In the genomic region with DNA sequence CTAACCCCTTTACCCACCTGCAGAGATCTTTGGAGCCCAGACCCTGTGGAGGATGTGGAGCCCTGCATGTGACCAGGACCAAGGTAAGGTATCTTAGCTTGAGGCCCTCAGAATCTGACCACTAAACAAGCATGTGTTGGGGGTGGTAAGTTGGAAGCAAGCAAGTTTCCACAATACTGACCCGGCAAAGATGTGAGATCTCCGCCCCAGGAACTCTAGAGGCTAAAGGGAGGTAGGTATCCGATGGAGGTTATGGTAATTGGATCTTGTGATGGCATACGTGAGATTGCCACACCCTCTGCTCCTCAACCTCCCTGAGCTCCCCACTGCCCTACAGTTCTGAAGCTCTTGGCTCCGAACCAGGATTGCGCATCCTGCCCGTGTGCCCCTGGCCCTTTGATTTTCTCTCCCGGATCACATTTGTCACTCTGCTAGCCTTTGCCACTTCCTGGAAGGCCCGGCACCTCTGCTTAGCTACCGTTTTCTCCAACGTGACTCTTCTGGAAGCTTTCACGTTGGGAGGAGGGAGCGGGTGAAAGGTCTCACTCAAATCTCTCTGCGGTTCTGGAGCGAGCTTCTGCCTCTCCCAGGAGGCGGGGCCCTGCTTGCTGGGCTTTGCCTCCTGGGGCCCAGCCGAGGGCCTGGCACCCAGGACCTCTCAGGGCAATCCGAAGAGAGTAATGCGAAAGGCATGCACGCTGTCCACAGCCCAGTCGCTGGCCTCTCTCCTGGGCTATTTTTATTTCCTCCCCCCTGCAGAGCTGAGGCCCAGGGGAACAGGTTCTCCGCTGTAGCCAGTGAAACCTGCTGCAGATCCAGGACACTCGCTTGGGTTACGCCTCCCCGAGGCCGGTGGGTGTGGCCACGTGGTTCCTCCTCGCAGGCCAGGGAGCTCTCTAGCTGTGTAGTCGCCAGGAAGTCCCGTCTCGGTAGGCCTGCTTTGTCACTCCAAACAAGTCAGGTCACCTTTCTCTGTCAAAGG, we compare ENCODE assay signal across 8 mouse cellular contexts. TPM values are rescaled to one million over a fixed set of nuclear protein-coding genes. Genes with fewer than 3 reads are reported as not detected.
DNase-seq lines count a peak whose midpoint lies in the region; ATAC-seq and TF ChIP-seq lines count a peak whose summit lies in the region.

No protein-coding gene starts in this region.

- 7% methylated on average over 31 of the region's 31 CpGs for WGBS in forebrain, embryonic 14.5 days
- WGBS in limb, embryonic 12.5 days, result 6% methylated on average over 31 of the region's 31 CpGs
- 7% methylated on average over 31 of the region's 31 CpGs for WGBS in midbrain, embryonic 12.5 days
- WGBS in spleen, adult 2 months, result 13% methylated on average over 31 of the region's 31 CpGs

- peak; percentile 38; the same call in 1 of the 2 replicates for TF ChIP-seq POLR2A in spleen, adult 2 months (IDR thresholded peaks at IDR 0.05; ENCODE audit: low read depth, low read length)

- no peaks in the 10 kb centered on the region for H3K27me3 ChIP-seq in forebrain, embryonic 14.5 days (replicated peaks; ENCODE audit: control insufficient read depth, insufficient read depth, low read length)
- H3K27me3 ChIP-seq in limb, embryonic 12.5 days, result 0 out of 2 replicates have a peak, but pooled peaks cover 13% of the 10 kb centered on the region
- peaks cover 9% of the 10 kb centered on the region for H3K27me3 ChIP-seq in midbrain, embryonic 12.5 days
- H3K27me3 ChIP-seq in spleen, adult 2 months (ENCODE audit: control insufficient read depth, insufficient read depth, low read length), result no peaks in the 10 kb centered on the region

- ATAC-seq in cerebellum, adult (ENCODE audit: insufficient number of reproducible peaks, low FRiP score, low TSS enrichment), result peak; percentile 54; the same call in 1 of the 2 replicates
- ATAC-seq in forebrain, embryonic 14.5 days, result no peak
- peak; percentile 75; the same call in 1 of the 2 replicates for ATAC-seq in limb, embryonic 12.5 days (ENCODE audit: insufficient number of reproducible peaks, insufficient read depth, low FRiP score, low TSS enrichment, low read depth)
- peak; percentile 63; the same call in 1 of the 2 replicates for ATAC-seq in midbrain, embryonic 12.5 days (ENCODE audit: low FRiP score, low read depth)

- peaks cover 7% of the 10 kb centered on the region for H3K4me1 ChIP-seq in forebrain, embryonic 14.5 days (ENCODE audit: control insufficient read depth, insufficient read depth, low read length)
- peaks cover 15% of the 10 kb centered on the region for H3K4me1 ChIP-seq in limb, embryonic 12.5 days (replicated peaks)
- peaks cover 17% of the 10 kb centered on the region for H3K4me1 ChIP-seq in midbrain, embryonic 12.5 days
- peaks cover 5% of the 10 kb centered on the region; the same call in 1 of the 2 replicates for H3K4me1 ChIP-seq in spleen, adult 2 months (ENCODE audit: control insufficient read depth, insufficient read depth, insufficient read length)

- no peak for TF ChIP-seq CTCF in spleen, adult 2 months (IDR thresholded peaks at IDR 0.05; ENCODE audit: extremely low read depth, insufficient read depth, insufficient read length, insufficient replicate concordance)

- no peak overlapping the region for H3K27ac ChIP-seq in forebrain, embryonic 14.5 days (ENCODE audit: low read depth, low read length)
- H3K27ac ChIP-seq in limb, embryonic 12.5 days, result no peak overlapping the region; the same call in 1 of the 2 replicates
- no peak overlapping the region for H3K27ac ChIP-seq in midbrain, embryonic 12.5 days (replicated peaks)
- H3K27ac ChIP-seq in spleen, adult 2 months (ENCODE audit: insufficient read depth, low read length), result peak overlapping the region; percentile 53

- no peak for DNase-seq in cerebellum, adult 9-10 months
- peak; percentile 65 for DNase-seq in c-Kit-positive CD71-negative TER-119-negative erythroid progenitor cells, embryonic 14.5 days (ENCODE audit: low read depth)
- peak; percentile 38 for DNase-seq in forebrain, embryonic 14.5 days (ENCODE audit: low spot score)
- DNase-seq in heart, postnatal 4 days, result peak; percentile 92
- DNase-seq in spleen, adult 2 months (ENCODE audit: low read depth in 1 of 2, low spot score in 2 of 2), result peak; percentile 59 to 89

- H3K4me3 ChIP-seq in forebrain, embryonic 14.5 days (ENCODE audit: low read depth, low read length), result 0 out of 2 replicates have a peak overlapping the region, but pooled peaks have one; percentile 15
- H3K4me3 ChIP-seq in limb, embryonic 12.5 days (replicated peaks), result peak overlapping the region; percentile 38
- peak overlapping the region; percentile 20 for H3K4me3 ChIP-seq in midbrain, embryonic 12.5 days
- H3K4me3 ChIP-seq in spleen, adult 2 months (ENCODE audit: extremely low read depth, insufficient read depth, insufficient read length), result peak overlapping the region; percentile 61

- peak overlapping the region; percentile 53 for H3K4me2 ChIP-seq in forebrain, embryonic 14.5 days (ENCODE audit: low read length)
- peak overlapping the region; percentile 75 for H3K4me2 ChIP-seq in limb, embryonic 12.5 days
- H3K4me2 ChIP-seq in midbrain, embryonic 12.5 days (replicated peaks), result peak overlapping the region; percentile 49

- H3K9ac ChIP-seq in forebrain, embryonic 14.5 days (ENCODE audit: low read length), result peak overlapping the region; percentile 49
- H3K9ac ChIP-seq in limb, embryonic 12.5 days (replicated peaks), result peak overlapping the region; percentile 47
- peak overlapping the region; percentile 46 for H3K9ac ChIP-seq in midbrain, embryonic 12.5 days (replicated peaks)

- no peaks in the 10 kb centered on the region for H3K9me3 ChIP-seq in forebrain, embryonic 14.5 days (replicated peaks; ENCODE audit: control insufficient read depth, low read length)
- H3K9me3 ChIP-seq in limb, embryonic 12.5 days, result no peaks in the 10 kb centered on the region
- H3K9me3 ChIP-seq in midbrain, embryonic 12.5 days, result no peaks in the 10 kb centered on the region

- H3K36me3 ChIP-seq in forebrain, embryonic 14.5 days (ENCODE audit: control insufficient read depth, insufficient read depth, low read length), result no peaks in the 10 kb centered on the region
- H3K36me3 ChIP-seq in limb, embryonic 12.5 days, result no peaks in the 10 kb centered on the region
- no peaks in the 10 kb centered on the region for H3K36me3 ChIP-seq in midbrain, embryonic 12.5 days
- no peaks in the 10 kb centered on the region for H3K36me3 ChIP-seq in spleen, adult 2 months (ENCODE audit: control insufficient read depth, insufficient read depth, low read length)

RNA-seq across cellular contexts. Expression of gene D5Ertd579e, which starts 17.0 kb away (rescaled TPM):
- 30.2 and 38.6 TPM in 2 replicates for polyA plus RNA-seq in forebrain, embryonic 14.5 days (2014; fragmentation: Nextera tagmentation; extraction: Ambion mirVana)
- total RNA-seq in heart, postnatal 4 days (2021), result 100 to 1,000 TPM; 101 to 105 TPM
- 26.9 and 28.6 TPM in 2 replicates for polyA plus RNA-seq in limb, embryonic 12.5 days (2016; fragmentation: Nextera tagmentation; extraction: Ambion mirVana)
- 44.6 and 50.3 TPM in 2 replicates for polyA plus RNA-seq in midbrain, embryonic 12.5 days (2016; fragmentation: Nextera tagmentation; extraction: Ambion mirVana)
- 12.2 and 14.4 TPM in 2 replicates for polyA plus RNA-seq in spleen, adult 2 months (2012; rRNA removed)

RNA-seq across cellular contexts. Expression of gene Bloc1s4, which starts 35.6 kb away (rescaled TPM):
- 23.9 and 27.7 TPM in 2 replicates for polyA plus RNA-seq in forebrain, embryonic 14.5 days (2014; fragmentation: Nextera tagmentation; extraction: Ambion mirVana)
- 10 to 100 TPM; 11.6 to 13.7 TPM for total RNA-seq in heart, postnatal 4 days (2021)
- polyA plus RNA-seq in limb, embryonic 12.5 days (2016; fragmentation: Nextera tagmentation; extraction: Ambion mirVana), result 32.5 and 34.5 TPM in 2 replicates
- 26.6 and 29.1 TPM in 2 replicates for polyA plus RNA-seq in midbrain, embryonic 12.5 days (2016; fragmentation: Nextera tagmentation; extraction: Ambion mirVana)
- 20.5 and 35.5 TPM in 2 replicates for polyA plus RNA-seq in spleen, adult 2 months (2012; rRNA removed)
